Mouse (Mus musculus) hindbrain, postnatal 0 days (tissue): Measurements from ENCODE around the gene Phgr1. TPM values are rescaled to one million over a fixed set of nuclear protein-coding genes. Genes with fewer than 3 reads are reported as not detected.

Source experiments
- ATAC-seq: fragments of 200-750 bp; cut with Nextera tagmentation; 2 replicates; pipeline ENCODE4 v1.8.0; 2017; ENCODE audit warnings: mild to moderate bottlenecking, moderate TSS enrichment, moderate library complexity
- DNase-seq: peaks from one replicate; pipeline ENCODE4 v3.0.0-alpha.2; 2015; ENCODE audit warnings: low spot score
- H3K27ac ChIP-seq: fragments of 300-500 bp; sonication (generic); 2 replicates; pipeline ENCODE4 v1.5.1; 2014; ENCODE audit warnings: mild to moderate bottlenecking
- H3K27me3 ChIP-seq: fragments of 300-500 bp; sonication (generic); 2 replicates; pipeline ENCODE4 v1.6.1; 2014; ENCODE audit warnings: low read length, mixed read lengths; ENCODE audit not compliant: insufficient read depth
- H3K36me3 ChIP-seq: fragments of 300-500 bp; sonication (generic); 2 replicates; pipeline ENCODE4 v1.6.1; 2014; ENCODE audit warnings: low read length, mixed read lengths; ENCODE audit not compliant: insufficient read depth
- H3K4me1 ChIP-seq: fragments of 300-500 bp; sonication (generic); 2 replicates; pipeline ENCODE4 v1.6.1; 2014; ENCODE audit warnings: antibody characterized with exemption, low read length, mixed read lengths; ENCODE audit not compliant: insufficient read depth
- H3K4me2 ChIP-seq: fragments of 300-500 bp; sonication (generic); 2 replicates; pipeline ENCODE4 v1.6.1; 2014; ENCODE audit warnings: low read depth, mild to moderate bottlenecking, low read length, moderate library complexity, mixed read lengths
- H3K4me3 ChIP-seq: fragments of 300-500 bp; sonication (generic); 2 replicates; pipeline ENCODE4 v1.5.1; 2014; ENCODE audit warnings: low read length
- H3K9ac ChIP-seq: fragments of 300-500 bp; sonication (generic); replicated peaks from 2 replicates; pipeline ENCODE4 v1.6.1; 2014; ENCODE audit warnings: mild to moderate bottlenecking, low read length, moderate library complexity, mixed read lengths
- H3K9me3 ChIP-seq: fragments of 300-500 bp; sonication (generic); 2 replicates; pipeline ENCODE4 v1.6.1; 2016; ENCODE audit warnings: low read length, mixed read lengths
- CTCF ChIP-seq: IDR thresholded peaks from 2 replicates; pipeline ENCODE4 v1.5.1; 2016; ENCODE audit warnings: antibody characterized with exemption, control low read depth, low read depth
- WGBS: fragments of 180-500 bp; shearing (Covaris S2); extraction: QIAGEN DNeasy Blood & Tissue Kit; methylation state at CpG from one replicate; pipeline ENCODE4 v1.1.7; 2014; 5-methylcytosine and 5-hydroxymethylcytosine counted together
- polyA plus RNA-seq: library from polyadenylated mRNA; unstranded; fragments of >200 nt; fragmentation: Nextera tagmentation; extraction: Ambion mirVana; gene quantifications from 2 replicates; pipeline ENCODE4 v1.2.1, GENCODE M21; 2015
- total RNA-seq: library from RNA; depleted of rRNA; stranded (reverse); fragments of >200 nt; gene quantifications from 2 replicates; pipeline ENCODE4 v1.2.3, GENCODE M21; 2014

Gene Phgr1
- total and polyA plus RNA-seq, 2 experiments from 2014 or later: not detected

- no peaks in the 10 kb centered on the region for H3K4me1 ChIP-seq
- H3K9me3 ChIP-seq: no peaks in the 10 kb centered on the region
- H3K27me3 ChIP-seq: no peaks in the 10 kb centered on the region
- WGBS: 66% methylated on average over 4 of the region's 4 CpGs
- no peak overlapping the region for H3K4me2 ChIP-seq
- no peak for TF ChIP-seq CTCF
- no peak overlapping the region for H3K9ac ChIP-seq
- ATAC-seq (no peak), DNase-seq (no peak)
- no peaks in the 10 kb centered on the region for H3K36me3 ChIP-seq
- no peak overlapping the region for H3K27ac ChIP-seq
- H3K4me3 ChIP-seq: no peak overlapping the region
These were observed 43.4 kb upstream of the Phgr1 start for GRCm38 (mm10) chr2:118729194-118729593.

- Histone ChIP-seq H3K36me3 (no peaks in the 10 kb centered on the region), H3K9ac (no peak overlapping the region), H3K27me3 (no peaks in the 10 kb centered on the region), H3K4me3 (no peak overlapping the region), H3K4me2 (no peak overlapping the region), H3K4me1 (no peaks in the 10 kb centered on the region), H3K9me3 (no peaks in the 10 kb centered on the region), H3K27ac (no peak overlapping the region)
- TF ChIP-seq CTCF: no peak
- ATAC-seq (no peak), DNase-seq (no peak)
- WGBS: 26% methylated on average over 8 of the region's 8 CpGs
These were observed 42.5 kb upstream of the Phgr1 start for GRCm38 (mm10) chr2:118729816-118730621.

- ATAC-seq: 0 out of 2 replicates have a peak, but pooled peaks have one; percentile 34
- Histone ChIP-seq H3K27me3 (no peaks in the 10 kb centered on the region), H3K9ac (no peak overlapping the region), H3K27ac (no peak overlapping the region), H3K9me3 (no peaks in the 10 kb centered on the region), H3K4me3 (no peak overlapping the region), H3K36me3 (no peaks in the 10 kb centered on the region), H3K4me2 (no peak overlapping the region), H3K4me1 (no peaks in the 10 kb centered on the region)
- peak; percentile 67 for TF ChIP-seq CTCF
- peak; percentile 58 for DNase-seq
- WGBS: 18% methylated on average over 3 of the region's 3 CpGs
These were observed 42.0 kb upstream of the Phgr1 start for GRCm38 (mm10) chr2:118730622-118730915.

GRCm38 (mm10) chr2:118731981-118732380 lies 40.6 kb upstream of the Phgr1 start:
- no peak overlapping the region for H3K4me2 ChIP-seq
- TF ChIP-seq CTCF: no peak
- no peaks in the 10 kb centered on the region for H3K27me3 ChIP-seq
- no peaks in the 10 kb centered on the region for H3K36me3 ChIP-seq
- no peak for ATAC-seq
- no peak overlapping the region for H3K4me3 ChIP-seq
- DNase-seq: no peak
- no peak overlapping the region for H3K27ac ChIP-seq
- H3K9me3 ChIP-seq: no peaks in the 10 kb centered on the region
- H3K9ac ChIP-seq: no peak overlapping the region
- 79% methylated on average over 5 of the region's 5 CpGs for WGBS
- H3K4me1 ChIP-seq: no peaks in the 10 kb centered on the region

GRCm38 (mm10) chr2:118733341-118733740 lies 39.2 kb upstream of the Phgr1 start:
- Histone ChIP-seq H3K4me1 (no peaks in the 10 kb centered on the region), H3K4me3 (no peak overlapping the region), H3K9ac (no peak overlapping the region), H3K9me3 (no peaks in the 10 kb centered on the region), H3K27me3 (no peaks in the 10 kb centered on the region), H3K36me3 (no peaks in the 10 kb centered on the region), H3K27ac (no peak overlapping the region), H3K4me2 (no peak overlapping the region)
- TF ChIP-seq CTCF: no peak
- DNase-seq (peak; percentile 42), ATAC-seq (no peak; the same call in 1 of the 2 replicates)
- WGBS: 47% methylated on average over 5 of the region's 5 CpGs

- TF ChIP-seq CTCF: no peak
- Histone ChIP-seq H3K4me2 (no peak overlapping the region), H3K9me3 (no peaks in the 10 kb centered on the region), H3K27ac (no peak overlapping the region), H3K9ac (no peak overlapping the region), H3K27me3 (no peaks in the 10 kb centered on the region), H3K4me1 (0 out of 2 replicates have a peak, but pooled peaks cover 3% of the 10 kb centered on the region), H3K36me3 (no peaks in the 10 kb centered on the region), H3K4me3 (no peak overlapping the region)
- 70% methylated on average over 3 of the region's 3 CpGs for WGBS
- no peak for DNase-seq
- no peak for ATAC-seq
These were observed 32.2 kb upstream of the Phgr1 start for GRCm38 (mm10) chr2:118740341-118740740.

GRCm38 (mm10) chr2:118741183-118741582 lies 31.4 kb upstream of the Phgr1 start:
- Histone ChIP-seq H3K9ac (no peak overlapping the region), H3K4me3 (no peak overlapping the region), H3K4me2 (no peak overlapping the region), H3K9me3 (no peaks in the 10 kb centered on the region), H3K27ac (no peak overlapping the region), H3K4me1 (0 out of 2 replicates have a peak, but pooled peaks cover 3% of the 10 kb centered on the region), H3K36me3 (no peaks in the 10 kb centered on the region), H3K27me3 (no peaks in the 10 kb centered on the region)
- ATAC-seq (no peak), DNase-seq (no peak)
- no peak for TF ChIP-seq CTCF
- 75% methylated on average over 9 of the region's 9 CpGs for WGBS
